Mouse (Mus musculus): ENCODE measurements around the gene Exoc4. TPM values are rescaled to one million over a fixed set of nuclear protein-coding genes. Genes with fewer than 3 reads are reported as not detected.

Gene Exoc4
- 25.1 and 28.0 TPM in 2 replicates for total RNA-seq (2014; rRNA removed)
- 3.4 and 3.7 TPM in 2 replicates for polyA plus RNA-seq (2012; rRNA removed)

DNA sequence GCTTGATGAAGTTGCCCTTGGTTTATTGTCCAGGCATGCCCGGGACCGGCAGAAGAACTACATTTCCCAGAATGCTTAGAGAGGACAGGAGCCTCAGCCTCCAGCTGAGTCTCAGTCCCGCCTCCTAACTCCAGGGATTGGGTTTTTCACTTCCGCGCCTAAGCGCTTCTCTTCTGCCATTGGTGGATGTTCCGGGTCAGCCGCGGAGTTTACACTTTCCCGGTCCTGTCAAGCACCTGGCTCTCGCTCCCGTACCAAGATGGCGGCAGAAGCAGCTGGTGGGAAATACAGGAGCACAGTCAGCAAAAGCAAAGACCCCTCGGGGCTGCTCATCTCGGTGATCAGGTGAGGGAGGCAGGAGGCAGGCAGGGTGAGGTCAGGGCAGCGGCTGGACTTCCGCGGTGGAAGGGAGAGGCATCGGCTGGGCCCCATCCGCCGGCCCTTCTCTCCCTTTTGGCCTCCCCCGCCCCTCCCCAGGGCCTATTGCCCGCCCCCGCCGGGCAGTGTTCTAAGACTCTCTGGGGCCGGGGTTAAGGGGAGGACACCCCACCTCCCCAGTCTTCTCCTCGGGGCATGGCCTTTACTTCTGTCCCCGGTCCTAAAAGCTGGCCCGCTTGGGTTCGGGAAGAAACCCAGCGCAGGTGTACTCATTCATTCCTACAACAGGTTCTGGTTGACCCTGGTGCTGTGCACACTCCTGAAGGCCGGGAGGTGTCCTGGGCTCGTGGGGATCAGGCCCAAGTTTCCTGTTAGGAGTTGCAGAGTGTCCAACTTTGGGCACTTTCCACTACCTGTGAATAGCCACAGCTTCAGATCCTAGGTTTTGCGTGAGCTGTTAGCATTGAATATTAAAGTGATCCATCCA, at the start of gene Exoc4:
TSS of gene Exoc4 (plus strand) at position 192 of the 865 bp plus-strand sequence.
- TF ChIP-seq CTCF (IDR thresholded peaks at IDR 0.05; ENCODE audit: low read depth, low read length) (no peak), POLR2A (IDR thresholded peaks at IDR 0.05; ENCODE audit: extremely low read depth, insufficient read depth, low read length) (0 out of 2 replicates have a peak, but pooled peaks have one; percentile 20)
- DNase-seq (ENCODE audit: extremely low read depth, low read depth, low spot score): peak; percentile 95
- H3K4me3 ChIP-seq (ENCODE audit: insufficient read depth, low read depth, low read length): peak within 1 kb of the TSS; percentile 88
- H3K27ac ChIP-seq (replicated peaks; ENCODE audit: insufficient read depth, low read depth, low read length): no peak within 1 kb of the TSS
- H3K9ac ChIP-seq (ENCODE audit: low read depth, low read length): peak within 1 kb of the TSS; percentile 75
- H3K4me1 ChIP-seq (ENCODE audit: control insufficient read depth, insufficient read depth, low read length): no peaks in the 10 kb centered on the region
- no peaks in the 10 kb centered on the region for H3K36me3 ChIP-seq (ENCODE audit: control insufficient read depth, insufficient read depth, low read length)
- H3K27me3 ChIP-seq (ENCODE audit: control insufficient read depth, insufficient read depth, low read length): no peaks in the 10 kb centered on the region
- peaks cover 4% of the 10 kb centered on the region; the same call in 1 of the 2 replicates for H3K79me2 ChIP-seq (ENCODE audit: control insufficient read depth, insufficient read depth, low read length)
- WGBS: 3% methylated on average over 34 of the region's 34 CpGs

- Histone ChIP-seq H3K27me3 (ENCODE audit: control insufficient read depth, insufficient read depth, low read length) (no peaks in the 10 kb centered on the region), H3K27ac (replicated peaks; ENCODE audit: insufficient read depth, low read depth, low read length) (no peak overlapping the region), H3K9ac (ENCODE audit: low read depth, low read length) (no peak overlapping the region), H3K36me3 (ENCODE audit: control insufficient read depth, insufficient read depth, low read length) (no peaks in the 10 kb centered on the region), H3K4me3 (ENCODE audit: insufficient read depth, low read depth, low read length) (no peak overlapping the region), H3K79me2 (ENCODE audit: control insufficient read depth, insufficient read depth, low read length) (no peaks in the 10 kb centered on the region), H3K4me1 (ENCODE audit: control insufficient read depth, insufficient read depth, low read length) (no peaks in the 10 kb centered on the region)
- 83% methylated on average over 3 of the region's 3 CpGs for WGBS
- DNase-seq (ENCODE audit: extremely low read depth, low read depth, low spot score): no peak
- no peak for TF ChIP-seq CTCF (IDR thresholded peaks at IDR 0.05; ENCODE audit: low read depth, low read length)
- no peak for TF ChIP-seq POLR2A (IDR thresholded peaks at IDR 0.05; ENCODE audit: extremely low read depth, insufficient read depth, low read length)
These were observed 30.1 kb upstream of the Exoc4 start for GRCm38 (mm10) chr6:33218780-33219179.

GRCm38 (mm10) chr6:33226700-33227099, 22.2 kb upstream of the Exoc4 start:
- TF ChIP-seq POLR2A (IDR thresholded peaks at IDR 0.05; ENCODE audit: extremely low read depth, insufficient read depth, low read length): no peak
- Histone ChIP-seq H3K27ac (replicated peaks; ENCODE audit: insufficient read depth, low read depth, low read length) (no peak overlapping the region), H3K9ac (ENCODE audit: low read depth, low read length) (no peak overlapping the region), H3K36me3 (ENCODE audit: control insufficient read depth, insufficient read depth, low read length) (no peaks in the 10 kb centered on the region), H3K27me3 (ENCODE audit: control insufficient read depth, insufficient read depth, low read length) (no peaks in the 10 kb centered on the region), H3K4me3 (ENCODE audit: insufficient read depth, low read depth, low read length) (no peak overlapping the region), H3K79me2 (ENCODE audit: control insufficient read depth, insufficient read depth, low read length) (no peaks in the 10 kb centered on the region), H3K4me1 (ENCODE audit: control insufficient read depth, insufficient read depth, low read length) (no peaks in the 10 kb centered on the region)
- no peak for DNase-seq (ENCODE audit: extremely low read depth, low read depth, low spot score)
- 83% methylated on average over 1 of the region's 1 CpGs for WGBS

- Histone ChIP-seq H3K4me3 (ENCODE audit: insufficient read depth, low read depth, low read length) (no peak overlapping the region), H3K36me3 (ENCODE audit: control insufficient read depth, insufficient read depth, low read length) (no peaks in the 10 kb centered on the region), H3K4me1 (ENCODE audit: control insufficient read depth, insufficient read depth, low read length) (no peaks in the 10 kb centered on the region), H3K27ac (replicated peaks; ENCODE audit: insufficient read depth, low read depth, low read length) (no peak overlapping the region), H3K9ac (ENCODE audit: low read depth, low read length) (no peak overlapping the region), H3K79me2 (ENCODE audit: control insufficient read depth, insufficient read depth, low read length) (no peaks in the 10 kb centered on the region), H3K27me3 (ENCODE audit: control insufficient read depth, insufficient read depth, low read length) (no peaks in the 10 kb centered on the region)
- no peak for DNase-seq (ENCODE audit: extremely low read depth, low read depth, low spot score)
- TF ChIP-seq POLR2A (IDR thresholded peaks at IDR 0.05; ENCODE audit: extremely low read depth, insufficient read depth, low read length): no peak
- no peak for TF ChIP-seq CTCF (IDR thresholded peaks at IDR 0.05; ENCODE audit: low read depth, low read length)
- 46% methylated on average over 8 of the region's 8 CpGs for WGBS
These were observed 21.5 kb upstream of the Exoc4 start for GRCm38 (mm10) chr6:33227371-33227770.

GRCm38 (mm10) chr6:33241250-33241649, 7.6 kb upstream of the Exoc4 start:
- Histone ChIP-seq H3K27me3 (ENCODE audit: control insufficient read depth, insufficient read depth, low read length) (no peaks in the 10 kb centered on the region), H3K27ac (replicated peaks; ENCODE audit: insufficient read depth, low read depth, low read length) (no peak overlapping the region), H3K4me3 (ENCODE audit: insufficient read depth, low read depth, low read length) (no peak overlapping the region), H3K9ac (ENCODE audit: low read depth, low read length) (no peak overlapping the region), H3K79me2 (ENCODE audit: control insufficient read depth, insufficient read depth, low read length) (no peaks in the 10 kb centered on the region), H3K4me1 (ENCODE audit: control insufficient read depth, insufficient read depth, low read length) (no peaks in the 10 kb centered on the region), H3K36me3 (ENCODE audit: control insufficient read depth, insufficient read depth, low read length) (no peaks in the 10 kb centered on the region)
- TF ChIP-seq CTCF (IDR thresholded peaks at IDR 0.05; ENCODE audit: low read depth, low read length) (no peak), POLR2A (IDR thresholded peaks at IDR 0.05; ENCODE audit: extremely low read depth, insufficient read depth, low read length) (no peak)
- no peak for DNase-seq (ENCODE audit: extremely low read depth, low read depth, low spot score)

GRCm38 (mm10) chr6:33244546-33244945, 4.3 kb upstream of the Exoc4 start:
- WGBS: 67% methylated on average over 3 of the region's 3 CpGs
- Histone ChIP-seq H3K27ac (replicated peaks; ENCODE audit: insufficient read depth, low read depth, low read length) (no peak overlapping the region), H3K4me3 (ENCODE audit: insufficient read depth, low read depth, low read length) (no peak overlapping the region), H3K27me3 (ENCODE audit: control insufficient read depth, insufficient read depth, low read length) (no peaks in the 10 kb centered on the region), H3K9ac (ENCODE audit: low read depth, low read length) (no peak overlapping the region), H3K4me1 (ENCODE audit: control insufficient read depth, insufficient read depth, low read length) (no peaks in the 10 kb centered on the region), H3K79me2 (ENCODE audit: control insufficient read depth, insufficient read depth, low read length) (no peaks in the 10 kb centered on the region), H3K36me3 (ENCODE audit: control insufficient read depth, insufficient read depth, low read length) (no peaks in the 10 kb centered on the region)
- no peak for DNase-seq (ENCODE audit: extremely low read depth, low read depth, low spot score)
- no peak for TF ChIP-seq CTCF (IDR thresholded peaks at IDR 0.05; ENCODE audit: low read depth, low read length)
- no peak for TF ChIP-seq POLR2A (IDR thresholded peaks at IDR 0.05; ENCODE audit: extremely low read depth, insufficient read depth, low read length)

Measured in liver, adult 2 months (tissue).